Mouse (Mus musculus): ENCODE measurements around the gene Chid1. TPM values are rescaled to one million over a fixed set of nuclear protein-coding genes. Genes with fewer than 3 reads are reported as not detected.
A peak's percentile ranks its signal among the peaks of the same experiment; 100 is the strongest.

The Chid1 gene
- total and polyA plus RNA-seq, 2 experiments from 2014 or later, result 17.7 to 23.5 TPM

DNA sequence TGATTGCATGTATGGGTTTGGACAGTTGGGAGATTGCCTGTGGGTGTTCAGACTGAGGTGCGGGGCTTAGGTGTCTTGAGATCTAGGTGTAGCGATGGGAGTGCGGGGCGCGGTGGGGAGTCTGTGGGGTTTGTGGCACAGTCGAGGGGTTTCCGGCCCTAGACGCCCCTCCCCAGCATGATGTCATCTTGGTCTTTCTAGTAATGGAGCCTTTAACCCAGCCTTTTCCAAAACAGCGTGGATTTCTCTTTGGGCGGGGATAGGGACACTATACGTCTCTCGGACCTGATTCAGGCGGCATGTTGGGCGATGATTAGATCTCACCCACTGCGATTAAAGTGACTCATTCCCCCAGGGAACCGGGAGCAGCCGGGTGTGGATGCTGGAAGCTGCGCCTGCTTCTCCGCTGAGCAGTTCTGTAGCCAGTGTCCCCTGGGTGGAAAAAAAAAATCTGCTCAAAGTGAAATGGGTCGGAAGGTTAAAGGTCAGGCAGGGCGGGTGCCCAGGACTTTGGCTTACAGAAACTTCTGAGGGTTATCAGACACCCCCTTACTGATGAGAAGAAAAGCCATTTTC, 23.3 kb upstream of the Chid1 start:
- no peaks in the 10 kb centered on the region for H3K36me3 ChIP-seq (replicated peaks; ENCODE audit: control insufficient read depth, insufficient read depth, low read length)
- no peaks in the 10 kb centered on the region for H3K27me3 ChIP-seq (ENCODE audit: control insufficient read depth, insufficient read depth, low read length)
- peak overlapping the region; percentile 87 for H3K4me2 ChIP-seq (ENCODE audit: low read depth, low read length)
- DNase-seq (ENCODE audit: low spot score), result peak; percentile 25
- H3K4me1 ChIP-seq (ENCODE audit: control insufficient read depth, insufficient read depth), result no peaks in the 10 kb centered on the region
- peak overlapping the region; percentile 77 for H3K9ac ChIP-seq (replicated peaks; ENCODE audit: low read depth, low read length)
- H3K9me3 ChIP-seq (replicated peaks; ENCODE audit: control insufficient read depth, low read length), result no peaks in the 10 kb centered on the region
- TF ChIP-seq EP300 (IDR thresholded peaks at IDR 0.05; ENCODE audit: low read depth), result no peak
- TF ChIP-seq CTCF (IDR thresholded peaks at IDR 0.05; ENCODE audit: low read depth), result no peak
- H3K4me3 ChIP-seq (ENCODE audit: low read depth, low read length), result peak overlapping the region; percentile 74
- 3% methylated on average over 21 of the region's 21 CpGs for WGBS
- ATAC-seq (ENCODE audit: insufficient read depth, low read depth), result no peak
- H3K27ac ChIP-seq (ENCODE audit: low read depth), result peak overlapping the region; percentile 61

DNA sequence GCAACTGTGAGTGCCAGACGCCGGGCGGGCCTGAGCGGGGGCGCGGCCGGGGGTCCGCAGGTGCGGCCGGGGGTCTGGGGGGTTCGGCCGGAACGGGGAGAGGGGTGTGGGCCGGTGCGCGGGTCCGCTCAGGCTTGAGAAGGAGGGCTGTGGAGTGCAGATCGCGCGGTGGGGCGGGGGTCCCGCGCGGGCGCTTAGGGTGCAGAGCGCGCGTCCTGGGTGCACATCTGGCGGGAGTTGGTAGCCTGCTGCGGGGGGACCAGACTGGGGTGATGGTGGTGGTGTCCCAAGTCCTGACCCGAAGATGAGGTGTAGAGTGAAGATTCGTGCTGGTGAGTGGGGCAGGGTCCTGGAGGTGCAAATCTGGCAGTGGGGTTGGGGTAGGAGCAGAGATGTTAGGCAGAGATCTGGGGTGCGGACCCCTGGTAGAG, 22.8 kb upstream of the Chid1 start:
- Histone ChIP-seq H3K9ac (replicated peaks; ENCODE audit: low read depth, low read length) (peak overlapping the region; percentile 77), H3K9me3 (replicated peaks; ENCODE audit: control insufficient read depth, low read length) (no peaks in the 10 kb centered on the region), H3K4me1 (ENCODE audit: control insufficient read depth, insufficient read depth) (no peaks in the 10 kb centered on the region), H3K4me2 (ENCODE audit: low read depth, low read length) (peak overlapping the region; percentile 87), H3K36me3 (replicated peaks; ENCODE audit: control insufficient read depth, insufficient read depth, low read length) (no peaks in the 10 kb centered on the region), H3K4me3 (ENCODE audit: low read depth, low read length) (peak overlapping the region; percentile 74), H3K27me3 (ENCODE audit: control insufficient read depth, insufficient read depth, low read length) (no peaks in the 10 kb centered on the region), H3K27ac (ENCODE audit: low read depth) (peak overlapping the region; percentile 61)
- DNase-seq (ENCODE audit: low spot score) (no peak), ATAC-seq (ENCODE audit: insufficient read depth, low read depth) (peak; percentile 21)
- no peak for TF ChIP-seq EP300 (IDR thresholded peaks at IDR 0.05; ENCODE audit: low read depth)
- TF ChIP-seq CTCF (IDR thresholded peaks at IDR 0.05; ENCODE audit: low read depth), result no peak
- WGBS, result under 1% methylated on average over 33 of the region's 33 CpGs

DNA sequence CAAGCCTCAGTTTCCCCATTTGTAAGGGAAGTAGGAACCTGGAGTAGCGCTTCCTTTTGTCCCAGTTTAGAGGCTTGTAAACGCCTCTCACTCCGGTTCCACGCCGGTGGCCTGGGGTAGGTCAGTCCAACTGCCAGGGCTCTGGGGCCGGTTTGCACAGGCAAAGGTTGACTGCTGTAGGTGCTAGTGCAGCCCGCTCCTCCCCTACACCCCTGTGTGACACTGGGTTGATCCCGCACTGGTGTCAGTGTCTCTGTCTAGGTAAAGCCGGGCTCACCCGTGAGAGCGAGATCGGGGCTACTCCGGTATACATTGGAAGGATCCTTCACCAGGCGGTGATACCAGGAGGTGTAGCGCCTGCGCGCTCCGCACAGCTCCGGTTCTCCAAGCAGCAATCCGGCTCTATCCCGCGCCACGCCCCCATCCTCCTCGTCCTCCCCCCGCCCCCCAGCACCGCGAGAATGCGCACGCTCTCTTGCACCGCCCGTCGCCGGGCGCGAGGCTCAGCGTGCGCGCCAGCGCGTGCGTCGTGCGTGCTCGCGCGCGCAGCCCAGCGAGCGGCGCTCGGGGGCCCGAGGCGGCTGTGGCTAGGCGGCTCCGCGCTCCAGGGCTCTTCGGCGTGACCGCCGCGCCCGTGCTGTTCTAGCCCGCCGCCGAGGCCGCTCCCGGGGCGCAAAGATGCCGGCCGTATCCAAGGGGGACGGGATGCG, 22.2 kb upstream of the Chid1 start, which contains the start of gene Ap2a2:
Ap2a2 (plus strand) TSS at position 492 of the 710 bp plus-strand sequence.
- peak within 1 kb of the TSS; percentile 74 for H3K4me3 ChIP-seq (ENCODE audit: low read depth, low read length)

DNA sequence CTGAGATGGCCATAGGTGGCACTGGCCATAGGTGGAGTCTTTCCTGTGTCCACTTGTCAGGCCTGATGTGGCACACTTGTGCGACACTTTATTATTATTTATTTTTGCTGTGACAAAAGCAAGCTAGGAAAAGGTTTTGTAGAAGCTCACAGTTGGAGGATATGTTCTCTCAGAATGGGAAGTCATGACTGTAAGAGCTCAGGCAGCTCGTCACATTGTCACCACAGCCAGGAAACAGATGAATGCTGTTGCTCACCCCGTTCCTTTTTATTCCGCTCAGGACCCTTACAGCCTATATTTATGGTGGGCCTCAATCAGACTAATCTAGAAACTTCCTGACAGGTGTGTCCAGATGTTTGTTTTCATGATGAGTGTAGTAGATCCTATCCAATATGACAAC, 20.8 kb upstream of the Chid1 start:
- no peak overlapping the region for H3K4me3 ChIP-seq (ENCODE audit: low read depth, low read length)
- ATAC-seq (ENCODE audit: insufficient read depth, low read depth), result no peak
- 66% methylated on average over 4 of the region's 4 CpGs for WGBS
- H3K4me2 ChIP-seq (ENCODE audit: low read depth, low read length), result no peak overlapping the region
- DNase-seq (ENCODE audit: low spot score), result no peak
- no peak overlapping the region for H3K27ac ChIP-seq (ENCODE audit: low read depth)
- no peaks in the 10 kb centered on the region for H3K36me3 ChIP-seq (replicated peaks; ENCODE audit: control insufficient read depth, insufficient read depth, low read length)
- H3K4me1 ChIP-seq (ENCODE audit: control insufficient read depth, insufficient read depth), result no peaks in the 10 kb centered on the region
- no peaks in the 10 kb centered on the region for H3K9me3 ChIP-seq (replicated peaks; ENCODE audit: control insufficient read depth, low read length)
- no peak for TF ChIP-seq EP300 (IDR thresholded peaks at IDR 0.05; ENCODE audit: low read depth)
- TF ChIP-seq CTCF (IDR thresholded peaks at IDR 0.05; ENCODE audit: low read depth), result no peak
- no peak overlapping the region for H3K9ac ChIP-seq (replicated peaks; ENCODE audit: low read depth, low read length)
- H3K27me3 ChIP-seq (ENCODE audit: control insufficient read depth, insufficient read depth, low read length), result no peaks in the 10 kb centered on the region

More for the DNA sequence above, 22.2 kb upstream of the Chid1 start, which contains the start of gene Ap2a2:
- ATAC-seq (ENCODE audit: insufficient read depth, low read depth) (peak; percentile 95), DNase-seq (ENCODE audit: low spot score) (peak; percentile 94)
- no peak for TF ChIP-seq EP300 (IDR thresholded peaks at IDR 0.05; ENCODE audit: low read depth)
- TF ChIP-seq CTCF (IDR thresholded peaks at IDR 0.05; ENCODE audit: low read depth), result no peak
- Histone ChIP-seq H3K27ac (ENCODE audit: low read depth) (peak within 1 kb of the TSS; percentile 61), H3K36me3 (replicated peaks; ENCODE audit: control insufficient read depth, insufficient read depth, low read length) (no peaks in the 10 kb centered on the region), H3K4me2 (ENCODE audit: low read depth, low read length) (peak within 1 kb of the TSS; percentile 87), H3K4me1 (ENCODE audit: control insufficient read depth, insufficient read depth) (no peaks in the 10 kb centered on the region), H3K27me3 (ENCODE audit: control insufficient read depth, insufficient read depth, low read length) (no peaks in the 10 kb centered on the region), H3K9me3 (replicated peaks; ENCODE audit: control insufficient read depth, low read length) (no peaks in the 10 kb centered on the region), H3K9ac (replicated peaks; ENCODE audit: low read depth, low read length) (peak within 1 kb of the TSS; percentile 77)
- under 1% methylated on average over 68 of the region's 72 CpGs for WGBS

DNA sequence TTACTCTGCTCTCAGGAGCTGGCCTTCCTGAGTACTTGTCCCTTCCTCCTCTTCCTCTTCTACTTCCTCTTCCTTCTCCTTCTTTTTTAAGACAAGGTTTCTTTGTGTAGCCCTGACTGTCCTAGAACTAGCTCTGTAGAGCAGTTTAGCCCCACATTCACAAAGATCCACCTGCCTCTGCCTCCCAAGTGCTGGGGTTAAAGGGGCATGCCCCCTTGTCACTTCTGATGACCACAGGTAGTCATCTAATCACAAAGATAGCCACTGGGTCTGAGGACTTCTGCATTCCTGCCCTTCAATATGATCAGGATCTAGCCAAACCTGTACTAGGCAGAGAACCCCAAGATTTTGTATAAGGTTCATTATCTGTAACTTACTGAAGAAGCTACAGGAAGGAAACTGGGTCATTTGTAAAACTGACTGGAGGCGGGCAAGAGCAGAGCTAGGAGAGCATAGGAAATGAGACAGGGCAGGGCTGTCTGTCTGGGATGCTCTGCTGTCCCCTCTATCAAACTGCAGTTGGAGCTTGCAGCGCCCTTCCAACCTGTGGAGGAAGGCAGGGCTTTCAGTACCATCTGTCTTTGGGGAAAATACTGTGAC, 20.2 kb upstream of the Chid1 start:
- H3K36me3 ChIP-seq (replicated peaks; ENCODE audit: control insufficient read depth, insufficient read depth, low read length), result no peaks in the 10 kb centered on the region
- no peak for DNase-seq (ENCODE audit: low spot score)
- no peak overlapping the region for H3K4me3 ChIP-seq (ENCODE audit: low read depth, low read length)
- no peaks in the 10 kb centered on the region for H3K27me3 ChIP-seq (ENCODE audit: control insufficient read depth, insufficient read depth, low read length)
- H3K4me2 ChIP-seq (ENCODE audit: low read depth, low read length), result no peak overlapping the region
- H3K27ac ChIP-seq (ENCODE audit: low read depth), result no peak overlapping the region
- H3K4me1 ChIP-seq (ENCODE audit: control insufficient read depth, insufficient read depth), result no peaks in the 10 kb centered on the region
- ATAC-seq (ENCODE audit: insufficient read depth, low read depth), result no peak
- no peaks in the 10 kb centered on the region for H3K9me3 ChIP-seq (replicated peaks; ENCODE audit: control insufficient read depth, low read length)
- H3K9ac ChIP-seq (replicated peaks; ENCODE audit: low read depth, low read length), result no peak overlapping the region
- no peak for TF ChIP-seq EP300 (IDR thresholded peaks at IDR 0.05; ENCODE audit: low read depth)
- no peak for TF ChIP-seq CTCF (IDR thresholded peaks at IDR 0.05; ENCODE audit: low read depth)
- 57% methylated on average over 2 of the region's 2 CpGs for WGBS
